Mouse (Mus musculus) cerebellum, adult 2 months (tissue): Measurements from ENCODE around the gene Fam120a. TPM values are rescaled to one million over a fixed set of nuclear protein-coding genes. Genes with fewer than 3 reads are reported as not detected.

Experiments used
- DNase-seq, 2 experiments: peaks; one replicate each; pipeline ENCODE4 v3.0.0; 2021
- H3K27ac ChIP-seq: fragments of 200-500 bp; 2 replicates; pipeline ENCODE4 v1.5.1; 2012; ENCODE audit warnings: low read length, control low read depth, inconsistent platforms; ENCODE audit not compliant: insufficient read depth
- H3K27me3 ChIP-seq: fragments of 200-500 bp; 2 replicates; pipeline ENCODE4 v1.6.1; 2012; ENCODE audit warnings: inconsistent platforms, mild to moderate bottlenecking, low read length, moderate library complexity; ENCODE audit not compliant: control insufficient read depth, insufficient read depth
- H3K4me1 ChIP-seq: fragments of 200-500 bp; 2 replicates; pipeline ENCODE4 v1.6.1; 2011; ENCODE audit warnings: low read length; ENCODE audit not compliant: control insufficient read depth, insufficient read depth
- H3K4me3 ChIP-seq: fragments of 200-500 bp; replicated peaks from 2 replicates; pipeline ENCODE3; 2011; ENCODE audit warnings: mild to moderate bottlenecking, low read depth, low read length, control low read depth; ENCODE audit not compliant: insufficient read depth
- CTCF ChIP-seq: fragments of 200-500 bp; IDR thresholded peaks from 2 replicates; pipeline ENCODE4 v1.5.1; 2011; ENCODE audit warnings: low read depth, mild to moderate bottlenecking, control low read depth, low read length, moderate library complexity, borderline replicate concordance; ENCODE audit not compliant: insufficient read depth
- POLR2A ChIP-seq: fragments of 200-500 bp; IDR thresholded peaks from 2 replicates; pipeline ENCODE4 v1.6.1; 2011; ENCODE audit warnings: low read length, control low read depth, borderline replicate concordance; ENCODE audit not compliant: insufficient read depth
- WGBS: fragments of 180-500 bp; shearing (Covaris S2); methylation state at CpG from one replicate; pipeline ENCODE4 v1.1.7; 2018; 5-methylcytosine and 5-hydroxymethylcytosine counted together
- polyA plus RNA-seq: library from polyadenylated mRNA; depleted of rRNA; stranded (reverse); fragments of >200 nt; gene quantifications from 2 replicates; pipeline ENCODE4 v1.2.3, GENCODE M21; 2012; rRNA removed

Fam120a gene
- polyA plus RNA-seq, 1 experiment = 64.4 TPM

DNA sequence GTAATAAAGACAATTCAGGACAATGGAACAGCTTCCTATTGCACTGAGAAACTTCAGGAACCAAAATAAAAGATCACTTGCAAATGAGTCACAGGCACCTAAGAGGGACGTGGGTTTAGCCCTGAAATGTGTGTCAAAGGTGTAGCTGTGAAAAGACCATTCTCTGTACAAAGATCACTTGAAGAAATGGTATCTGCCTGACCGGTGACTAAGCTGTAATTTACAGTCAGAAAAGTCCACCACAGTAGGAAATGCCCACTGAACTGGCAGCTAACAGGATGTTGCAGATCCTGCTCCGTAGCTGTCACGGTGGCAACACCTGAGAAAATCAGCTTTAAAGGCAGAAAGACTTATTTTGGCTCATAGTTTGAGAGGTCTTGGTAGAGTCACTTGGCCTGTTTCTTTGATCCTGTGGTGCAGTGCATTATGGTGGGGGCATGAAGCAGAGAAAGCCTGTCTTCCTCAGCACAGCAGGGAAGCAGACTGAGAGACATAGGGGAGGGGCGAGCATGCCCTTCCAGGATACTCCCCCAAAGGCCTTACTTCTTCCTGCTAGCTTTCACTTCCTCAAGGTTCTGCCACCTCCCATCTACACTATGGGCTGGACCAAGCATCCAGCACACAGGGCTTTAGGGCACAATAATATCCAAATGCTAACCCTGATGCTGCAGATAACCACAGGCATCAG, 125.8 kb downstream of the Fam120a start:
- H3K4me1 ChIP-seq = peaks cover 14% of the 10 kb centered on the region
- WGBS = 50% methylated on average over 5 of the region's 5 CpGs
- TF ChIP-seq POLR2A (no peak), CTCF (no peak)
- H3K27me3 ChIP-seq = no peaks in the 10 kb centered on the region
- H3K4me3 ChIP-seq = no peak overlapping the region
- H3K27ac ChIP-seq = no peak overlapping the region
- DNase-seq = no peak

DNA sequence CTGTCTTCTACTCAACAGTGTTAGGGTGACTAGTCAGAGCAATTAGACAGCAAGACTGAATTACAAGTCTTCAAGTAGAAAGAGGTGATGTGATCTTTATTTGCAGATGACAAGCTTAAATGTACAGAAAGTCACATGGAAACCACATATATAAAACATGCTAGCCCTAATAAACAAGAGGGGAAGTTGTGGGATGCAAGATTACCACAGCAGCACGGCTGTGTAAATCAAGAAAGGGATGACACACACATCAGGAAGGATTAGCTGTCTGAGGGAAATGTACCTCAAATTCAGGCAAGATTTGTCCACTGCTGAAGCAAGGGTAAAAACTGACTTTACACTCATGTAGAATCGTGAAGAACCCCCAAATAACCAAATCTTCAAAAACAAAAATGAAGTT, 129.5 kb downstream of the Fam120a start:
- WGBS = 89% methylated on average over 2 of the region's 2 CpGs
- no peak overlapping the region for H3K4me3 ChIP-seq
- H3K27ac ChIP-seq = no peak overlapping the region
- DNase-seq = no peak
- no peaks in the 10 kb centered on the region for H3K27me3 ChIP-seq
- peaks cover 14% of the 10 kb centered on the region for H3K4me1 ChIP-seq
- TF ChIP-seq POLR2A (no peak), CTCF (no peak)

- H3K4me3 ChIP-seq = no peak overlapping the region
- WGBS = 94% methylated on average over 6 of the region's 6 CpGs
- peaks cover 13% of the 10 kb centered on the region for H3K4me1 ChIP-seq
- H3K27me3 ChIP-seq = no peaks in the 10 kb centered on the region
- H3K27ac ChIP-seq = no peak overlapping the region
- TF ChIP-seq CTCF (no peak), POLR2A (no peak)
- DNase-seq = no peak
These were observed 130.3 kb downstream of the Fam120a start for GRCm38 (mm10) chr13:48837537-48837936.

- Histone ChIP-seq H3K27ac (no peak overlapping the region), H3K4me3 (no peak overlapping the region), H3K27me3 (no peaks in the 10 kb centered on the region), H3K4me1 (no peaks in the 10 kb centered on the region)
- DNase-seq = no peak
- no peak for TF ChIP-seq CTCF
- no peak for TF ChIP-seq POLR2A
- WGBS = 35% methylated on average over 14 of the region's 14 CpGs
These were observed 137.1 kb downstream of the Fam120a start for GRCm38 (mm10) chr13:48830528-48831250.

GRCm38 (mm10) chr13:48829780-48830179, 138.0 kb downstream of the Fam120a start:
- Histone ChIP-seq H3K4me3 (no peak overlapping the region), H3K4me1 (no peaks in the 10 kb centered on the region), H3K27ac (no peak overlapping the region), H3K27me3 (no peaks in the 10 kb centered on the region)
- no peak for TF ChIP-seq POLR2A
- TF ChIP-seq CTCF = no peak
- WGBS = 82% methylated on average over 4 of the region's 4 CpGs
- no peak for DNase-seq

Other genes with a start within 250 kb of the Fam120a start
- 25.9 and 29.1 TPM in 2 replicates for gene Phf2, start 96.9 kb downstream of the Fam120a start, polyA plus RNA-seq
- gene Wnk2, start 180.0 kb upstream of the Fam120a start, polyA plus RNA-seq = 73.2 and 78.3 TPM in 2 replicates
- 87.5 and 91.1 TPM in 2 replicates for gene Ninj1, start 219.5 kb upstream of the Fam120a start, polyA plus RNA-seq
- gene Card19, start 248.0 kb upstream of the Fam120a start, polyA plus RNA-seq = 53.3 and 57.1 TPM in 2 replicates